Mouse (Mus musculus) embryonic facial prominence, embryonic 11.5 days (tissue): ENCODE measurements around the gene Cenpt. TPM values are rescaled to one million over a fixed set of nuclear protein-coding genes. Genes with fewer than 3 reads are reported as not detected.

Experiments used
- ATAC-seq: fragments of 200-750 bp; cut with Nextera tagmentation; replicated peaks from 2 replicates; pipeline ENCODE4 v1.8.0; 2017; ENCODE audit warnings: low read depth; ENCODE audit not compliant: insufficient number of reproducible peaks, low FRiP score, low TSS enrichment
- DNase-seq: peaks from one replicate; pipeline ENCODE4 v3.0.0-alpha.2; 2015; ENCODE audit warnings: low spot score
- H3K27ac ChIP-seq: fragments of 300-500 bp; sonication (generic); replicated peaks from 2 replicates; pipeline ENCODE4 v1.5.1; 2014; ENCODE audit warnings: mild to moderate bottlenecking, low read depth, low read length, control low read depth
- H3K27me3 ChIP-seq: fragments of 300-500 bp; sonication (generic); 2 replicates; pipeline ENCODE4 v1.6.1; 2014; ENCODE audit warnings: mild to moderate bottlenecking, low read length, moderate library complexity, mixed read lengths; ENCODE audit not compliant: control insufficient read depth, insufficient read depth
- H3K36me3 ChIP-seq: fragments of 300-500 bp; sonication (generic); replicated peaks from 2 replicates; pipeline ENCODE4 v1.6.1; 2014; ENCODE audit warnings: low read depth, mild to moderate bottlenecking, low read length, moderate library complexity, mixed read lengths; ENCODE audit not compliant: control insufficient read depth, insufficient read depth
- H3K4me1 ChIP-seq: fragments of 300-500 bp; sonication (generic); 2 replicates; pipeline ENCODE4 v1.6.1; 2014; ENCODE audit warnings: low read length, mixed read lengths; ENCODE audit not compliant: control insufficient read depth, insufficient read depth
- H3K4me2 ChIP-seq: fragments of 300-500 bp; sonication (generic); 2 replicates; pipeline ENCODE4 v1.6.1; 2014; ENCODE audit warnings: low read depth, mild to moderate bottlenecking, control low read depth, low read length, moderate library complexity
- H3K4me3 ChIP-seq: fragments of 300-500 bp; sonication (generic); 2 replicates; pipeline ENCODE4 v1.5.1; 2014; ENCODE audit warnings: low read depth, low read length, control low read depth
- H3K9ac ChIP-seq: fragments of 300-500 bp; sonication (generic); replicated peaks from 2 replicates; pipeline ENCODE4 v1.6.1; 2014; ENCODE audit warnings: mild to moderate bottlenecking, control low read depth, low read length
- H3K9me3 ChIP-seq: fragments of 300-500 bp; sonication (generic); replicated peaks from 2 replicates; pipeline ENCODE4 v1.6.1; 2016; ENCODE audit warnings: mild to moderate bottlenecking, low read length, inconsistent platforms, mixed read lengths; ENCODE audit not compliant: control insufficient read depth
- WGBS: fragments of 180-500 bp; shearing (Covaris S2); extraction: QIAGEN DNeasy Blood & Tissue Kit; methylation state at CpG from one replicate; pipeline ENCODE4 v1.1.7; 2014; 5-methylcytosine and 5-hydroxymethylcytosine counted together
- polyA plus RNA-seq: library from polyadenylated mRNA; unstranded; fragments of >200 nt; fragmentation: Nextera tagmentation; extraction: Ambion mirVana; gene quantifications from 2 replicates; pipeline ENCODE4 v1.2.1, GENCODE M21; 2014

Cenpt gene
- polyA plus RNA-seq, 1 experiment from 2014 or later, result 50.8 TPM

DNA sequence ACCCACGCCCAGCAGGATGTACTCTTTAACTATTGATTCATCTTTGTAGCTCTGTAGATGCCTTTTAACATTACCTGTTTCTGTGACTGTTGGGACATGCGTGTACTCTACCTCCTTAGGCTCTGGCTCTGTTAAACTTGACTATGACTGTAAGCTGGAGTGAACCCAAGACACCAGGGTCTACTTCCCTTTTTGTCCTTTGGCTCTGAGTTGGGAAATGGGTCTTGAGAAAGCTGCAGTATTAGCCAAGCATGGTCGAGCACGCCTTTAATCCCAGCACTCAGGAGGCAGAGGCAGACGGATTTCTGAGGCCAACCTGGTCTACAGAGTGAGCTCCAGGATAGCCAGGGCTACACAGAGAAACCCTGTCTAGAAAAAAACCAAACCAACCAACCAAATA, 5.4 kb upstream of the Cenpt start:
- no peak overlapping the region for H3K4me2 ChIP-seq
- WGBS, result 89% methylated on average over 5 of the region's 5 CpGs
- no peak overlapping the region for H3K27ac ChIP-seq
- no peak overlapping the region for H3K9ac ChIP-seq
- H3K27me3 ChIP-seq, result no peaks in the 10 kb centered on the region
- no peak for DNase-seq
- no peak overlapping the region for H3K4me3 ChIP-seq
- H3K9me3 ChIP-seq, result no peaks in the 10 kb centered on the region
- no peaks in the 10 kb centered on the region for H3K36me3 ChIP-seq
- no peak for ATAC-seq
- H3K4me1 ChIP-seq, result no peaks in the 10 kb centered on the region

DNA sequence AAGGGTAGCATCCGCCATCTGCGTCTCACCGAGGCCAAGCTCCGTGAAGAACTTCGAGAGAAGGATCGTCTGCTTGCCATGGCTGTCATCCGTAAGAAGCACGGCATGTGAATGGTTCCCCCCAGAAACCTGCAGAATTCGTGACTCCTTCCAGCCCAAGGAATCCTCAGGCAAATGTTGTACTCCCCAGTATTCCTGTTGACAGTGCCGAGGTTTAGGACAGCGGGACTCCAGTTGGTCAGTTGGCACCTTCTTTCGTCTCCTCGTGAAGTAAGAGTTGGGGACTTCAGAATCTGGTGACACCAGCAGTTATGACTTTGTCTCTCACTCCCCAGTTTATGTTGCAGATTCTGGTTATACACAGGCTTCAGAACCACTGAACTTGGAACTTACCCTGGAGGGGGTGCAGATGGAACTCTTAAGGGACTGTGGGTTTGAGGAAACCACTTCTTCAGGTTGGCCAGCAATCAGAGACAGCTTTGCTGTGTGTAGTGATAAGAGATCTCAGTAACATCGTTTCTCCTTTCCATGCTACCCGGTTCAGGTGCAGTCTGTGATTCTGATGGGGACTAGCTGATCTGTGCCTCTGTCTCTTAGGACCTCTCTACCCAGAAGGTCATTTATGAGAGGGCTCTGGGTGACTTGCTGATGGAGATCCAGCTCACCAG, 3.2 kb upstream of the Cenpt start:
- Histone ChIP-seq H3K36me3 (no peaks in the 10 kb centered on the region), H3K4me2 (peak overlapping the region; percentile 96), H3K27ac (0 out of 2 replicates have a peak overlapping the region, but pooled peaks have one; percentile 75), H3K27me3 (no peaks in the 10 kb centered on the region), H3K4me3 (peak overlapping the region; percentile 83), H3K9me3 (no peaks in the 10 kb centered on the region), H3K4me1 (no peaks in the 10 kb centered on the region), H3K9ac (peak overlapping the region; percentile 85)
- ATAC-seq (no peak), DNase-seq (peak; percentile 11)
- 24% methylated on average over 15 of the region's 15 CpGs for WGBS

DNA sequence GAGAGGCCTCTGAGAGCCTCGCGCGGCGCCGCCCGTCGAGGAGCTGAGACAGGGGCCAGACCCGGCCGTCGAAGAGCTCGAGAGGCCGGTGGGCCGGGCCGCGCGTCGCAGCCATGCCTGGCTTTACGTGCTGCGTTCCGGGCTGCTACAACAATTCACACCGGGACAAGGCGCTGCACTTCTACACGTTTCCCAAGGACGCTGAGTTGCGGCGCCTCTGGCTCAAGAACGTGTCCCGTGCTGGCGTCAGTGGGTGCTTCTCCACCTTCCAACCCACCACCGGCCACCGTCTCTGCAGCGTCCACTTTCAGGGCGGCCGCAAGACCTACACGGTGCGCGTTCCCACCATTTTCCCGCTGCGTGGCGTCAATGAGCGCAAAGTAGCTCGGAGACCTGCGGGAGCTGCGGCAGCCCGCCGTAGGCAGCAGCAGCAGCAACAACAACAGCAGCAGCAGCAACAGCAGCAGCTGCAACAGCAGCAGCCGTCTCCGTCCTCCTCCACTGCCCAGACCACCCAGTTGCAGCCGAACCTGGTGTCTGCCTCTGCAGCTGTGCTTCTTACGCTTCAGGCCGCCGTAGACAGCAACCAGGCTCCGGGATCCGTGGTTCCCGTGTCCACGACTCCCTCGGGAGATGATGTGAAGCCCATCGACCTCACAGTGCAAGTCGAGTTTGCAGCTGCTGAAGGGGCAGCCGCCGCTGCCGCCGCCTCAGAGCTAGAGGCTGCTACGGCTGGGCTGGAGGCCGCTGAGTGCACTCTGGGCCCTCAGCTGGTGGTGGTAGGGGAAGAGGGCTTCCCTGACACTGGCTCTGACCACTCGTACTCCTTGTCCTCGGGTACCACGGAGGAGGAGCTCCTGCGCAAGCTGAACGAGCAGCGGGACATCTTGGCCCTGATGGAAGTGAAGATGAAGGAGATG, 2.4 kb upstream of the Cenpt start:
- WGBS, result under 1% methylated on average over 71 of the region's 71 CpGs
- Histone ChIP-seq H3K4me3 (peak overlapping the region; percentile 83), H3K36me3 (no peaks in the 10 kb centered on the region), H3K27me3 (no peaks in the 10 kb centered on the region), H3K4me2 (peak overlapping the region; percentile 96), H3K9ac (peak overlapping the region; percentile 85), H3K4me1 (no peaks in the 10 kb centered on the region; the same call in 1 of the 2 replicates), H3K27ac (peak overlapping the region; percentile 75), H3K9me3 (no peaks in the 10 kb centered on the region)
- peak; percentile 1; the same call in 1 of the 2 replicates for ATAC-seq
- no peak for DNase-seq

DNA sequence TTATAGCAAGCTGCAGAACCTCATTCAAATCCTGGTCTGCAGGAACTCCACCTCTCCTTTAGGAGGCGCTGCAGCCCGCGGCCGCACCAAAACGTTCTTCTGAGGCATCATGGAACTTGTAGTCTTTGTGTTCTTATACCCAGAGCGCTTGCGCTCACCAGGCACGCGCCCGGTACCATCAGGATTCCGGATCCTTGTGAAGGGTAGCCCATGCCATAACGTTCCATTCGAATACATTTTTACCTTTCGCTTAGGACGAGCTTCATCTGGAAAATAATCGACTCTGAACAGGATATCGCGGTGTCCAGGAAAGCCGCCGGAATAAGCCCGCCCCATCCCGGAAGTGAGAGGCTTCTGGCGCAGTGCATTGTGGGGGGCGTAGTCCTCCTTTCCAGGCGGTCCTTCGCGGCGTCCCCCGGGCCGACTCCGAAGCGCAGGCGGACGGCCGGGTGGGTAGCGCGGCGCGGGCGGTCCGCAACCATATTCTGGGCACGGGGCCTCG, 1.7 kb upstream of the Cenpt start, which contains the start of gene Thap11:
Gene Thap11, plus strand, starts transcription at position 418 of the 502 bp plus-strand sequence.
- Histone ChIP-seq H3K36me3 (no peaks in the 10 kb centered on the region), H3K27ac (peak within 1 kb of the TSS; percentile 75), H3K4me3 (peak within 1 kb of the TSS; percentile 83), H3K9me3 (no peaks in the 10 kb centered on the region), H3K4me1 (peaks cover 2% of the 10 kb centered on the region; the same call in 1 of the 2 replicates), H3K4me2 (peak within 1 kb of the TSS; percentile 96), H3K27me3 (no peaks in the 10 kb centered on the region), H3K9ac (peak within 1 kb of the TSS; percentile 85)
- WGBS, result under 1% methylated on average over 43 of the region's 43 CpGs
- ATAC-seq (peak; percentile 88), DNase-seq (peak; percentile 95)

DNA sequence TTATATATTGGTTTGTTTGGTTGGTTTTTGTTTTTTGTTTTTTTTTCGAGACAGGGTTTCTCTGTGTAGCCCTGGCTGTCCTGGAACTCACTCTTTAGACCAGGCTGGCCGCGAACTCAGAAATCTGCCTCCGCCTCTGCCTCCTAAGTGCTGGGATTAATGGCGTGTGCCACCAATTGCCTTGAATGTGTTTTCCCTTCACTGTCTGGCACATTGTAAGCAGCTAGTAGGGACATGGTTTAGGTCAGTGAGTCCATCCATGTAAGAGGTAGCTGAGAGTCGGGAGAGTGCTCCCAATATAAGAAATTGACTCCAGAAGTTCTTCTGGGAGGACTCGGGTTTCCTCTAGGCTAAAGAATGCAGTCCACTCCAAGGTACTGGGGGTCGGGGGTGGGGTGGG, 1.2 kb upstream of the Cenpt start:
- DNase-seq (no peak), ATAC-seq (no peak; the same call in none of the 2 replicates)
- H3K4me1 ChIP-seq, result peaks cover 2% of the 10 kb centered on the region; the same call in 1 of the 2 replicates
- H3K9ac ChIP-seq, result peak overlapping the region; percentile 85
- H3K4me2 ChIP-seq, result peak overlapping the region; percentile 19
- H3K36me3 ChIP-seq, result no peaks in the 10 kb centered on the region
- 26% methylated on average over 8 of the region's 8 CpGs for WGBS
- no peaks in the 10 kb centered on the region for H3K9me3 ChIP-seq
- H3K4me3 ChIP-seq, result peak overlapping the region; percentile 83
- no peak overlapping the region for H3K27ac ChIP-seq
- no peaks in the 10 kb centered on the region for H3K27me3 ChIP-seq

DNA sequence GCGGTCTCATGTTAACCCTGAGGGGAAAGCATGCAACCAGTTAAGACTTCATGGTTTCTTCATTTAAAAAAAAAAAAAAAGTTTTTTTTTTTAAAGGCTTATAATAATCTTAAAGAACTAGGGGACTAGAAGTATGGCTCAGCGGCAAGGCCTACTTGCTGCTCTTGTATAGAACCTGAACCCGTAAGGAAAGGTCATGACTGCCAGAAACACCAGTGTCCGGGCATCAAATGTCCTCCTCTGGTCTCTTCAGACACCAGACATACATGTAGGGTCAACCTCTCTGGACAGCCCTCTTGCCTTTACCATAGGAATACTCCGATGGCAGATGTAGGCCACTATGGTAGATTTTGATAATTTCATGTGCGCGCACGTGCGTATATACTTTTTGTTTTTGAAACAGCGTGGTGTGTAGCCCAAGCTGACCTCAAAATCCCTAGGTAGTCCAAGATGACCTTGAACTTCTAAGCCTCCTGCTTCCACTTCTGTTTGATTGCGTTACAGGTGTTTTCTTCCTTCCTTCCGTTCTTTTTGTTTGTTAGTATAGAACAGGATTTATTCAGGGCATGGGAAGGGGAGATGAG, 840 bp downstream of the Cenpt start:
- Histone ChIP-seq H3K27me3 (no peaks in the 10 kb centered on the region), H3K9ac (no peak overlapping the region), H3K27ac (no peak overlapping the region), H3K4me3 (no peak overlapping the region), H3K4me2 (no peak overlapping the region), H3K9me3 (no peaks in the 10 kb centered on the region), H3K4me1 (peaks cover 2% of the 10 kb centered on the region; the same call in 1 of the 2 replicates), H3K36me3 (peaks cover 2% of the 10 kb centered on the region; the same call in 1 of the 2 replicates)
- WGBS, result 81% methylated on average over 12 of the region's 12 CpGs
- ATAC-seq (no peak), DNase-seq (no peak)

DNA sequence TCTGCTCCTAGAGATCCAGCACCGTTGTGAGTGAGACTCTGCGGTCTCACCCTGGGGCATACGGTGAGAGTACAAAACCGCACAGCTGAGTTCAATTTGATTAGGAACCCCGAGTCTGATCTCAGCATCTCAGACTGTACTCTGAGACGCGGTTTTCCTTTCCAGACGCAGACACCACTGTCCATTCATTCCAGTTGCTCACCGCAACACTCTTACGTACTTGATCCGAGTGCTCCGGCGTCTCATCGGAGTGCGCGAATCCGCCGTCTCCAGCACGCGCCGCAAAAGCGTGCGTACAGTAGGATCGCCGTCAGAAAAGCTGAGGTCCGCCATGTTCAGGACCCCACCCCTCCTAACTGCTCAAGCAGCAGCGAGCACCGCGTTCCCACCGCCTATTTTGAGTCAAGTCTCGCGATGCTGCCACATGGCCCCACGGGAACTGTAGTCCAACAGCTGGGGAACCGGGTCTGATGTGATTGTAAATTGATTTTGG, 1.4 kb downstream of the Cenpt start:
- peak; percentile 77 for ATAC-seq
- Histone ChIP-seq H3K4me1 (peaks cover 2% of the 10 kb centered on the region; the same call in 1 of the 2 replicates), H3K27ac (peak overlapping the region; percentile 52), H3K9ac (peak overlapping the region; percentile 80), H3K36me3 (peaks cover 5% of the 10 kb centered on the region), H3K27me3 (no peaks in the 10 kb centered on the region), H3K4me3 (peak overlapping the region; percentile 73), H3K4me2 (peak overlapping the region; percentile 56), H3K9me3 (no peaks in the 10 kb centered on the region)
- WGBS, result under 1% methylated on average over 34 of the region's 34 CpGs
- DNase-seq, result peak; percentile 97
